ENCODE assay signal across 10 mouse cellular contexts in the genomic region with DNA sequence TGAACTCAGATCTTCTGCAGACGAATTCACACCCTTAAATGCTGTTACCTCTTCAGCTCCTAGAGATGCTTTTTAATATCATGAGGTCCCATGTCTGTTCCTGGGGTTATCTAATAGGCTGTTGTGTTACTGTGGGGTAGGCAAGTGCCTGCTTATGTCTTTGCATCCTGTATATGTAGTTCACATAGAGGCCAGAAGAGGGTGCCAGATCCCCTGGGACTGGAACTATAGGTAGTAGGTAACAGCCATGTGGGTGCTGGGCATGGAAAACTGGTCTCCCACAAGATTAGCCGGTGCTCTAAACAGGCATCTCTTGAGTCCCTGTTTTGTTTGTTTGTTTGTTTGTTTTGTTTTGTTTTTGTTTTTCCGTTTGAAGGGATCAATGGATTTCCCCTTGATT. TPM values are rescaled to one million over a fixed set of nuclear protein-coding genes. Genes with fewer than 3 reads are reported as not detected.
DNase-seq lines count a peak whose midpoint lies in the region; ATAC-seq lines count a peak whose summit lies in the region.
"Had no signal": no experiment of that assay in that cellular context is flagged by ENCODE, and none has a peak within 500 bp of the region (broad histone marks: within the 10 kb centered on the region; RNA-seq: fewer than 3 reads in every experiment).

No protein-coding gene starts in this region.

- H3K27ac ChIP-seq in midbrain, embryonic 14.5 days (replicated peaks; ENCODE audit: low read depth, low read length), result no peak overlapping the region
- no peak overlapping the region for H3K27ac ChIP-seq in midbrain, embryonic 16.5 days (ENCODE audit: low read length)
- H3K27ac ChIP-seq: hindbrain, embryonic 15.5 days had no signal

- no peak for ATAC-seq in midbrain, embryonic 14.5 days (ENCODE audit: low FRiP score, low TSS enrichment)
- no peak for ATAC-seq in midbrain, embryonic 16.5 days

- H3K36me3 ChIP-seq in midbrain, embryonic 14.5 days (ENCODE audit: control insufficient read depth, insufficient read depth, low read length), result no peaks in the 10 kb centered on the region
- no peaks in the 10 kb centered on the region for H3K36me3 ChIP-seq in midbrain, embryonic 16.5 days (ENCODE audit: control insufficient read depth, insufficient read depth, low read length)
- H3K36me3 ChIP-seq: hindbrain, embryonic 15.5 days had no signal

- H3K9ac ChIP-seq in midbrain, embryonic 14.5 days (replicated peaks; ENCODE audit: low read length), result no peak overlapping the region
- no peak overlapping the region for H3K9ac ChIP-seq in midbrain, embryonic 16.5 days (ENCODE audit: low read depth, low read length)
- H3K9ac ChIP-seq: hindbrain, embryonic 15.5 days had no signal

- DNase-seq in adrenal gland, postnatal 14 days, result peak; percentile 41
- no peak for DNase-seq in adrenal gland, postnatal 25 days
- DNase-seq in midbrain, embryonic 14.5 days, result peak; percentile 17
- peak; percentile 11 for DNase-seq in embryo, embryonic 11.5 days (ENCODE audit: low read depth, low spot score)
- peak; percentile 69 for DNase-seq in naive thymus-derived CD4-positive, alpha-beta T cell, adult 2 months (ENCODE audit: low read depth)
- no peak for DNase-seq in neural tube, embryonic 10.5 days (ENCODE audit: extremely low spot score, low spot score)
- DNase-seq in heart, adult 8-10 months (ENCODE audit: low spot score), result no peak

- no peaks in the 10 kb centered on the region for H3K27me3 ChIP-seq in midbrain, embryonic 14.5 days (ENCODE audit: control insufficient read depth, insufficient read depth, low read length)
- H3K27me3 ChIP-seq in midbrain, embryonic 16.5 days (ENCODE audit: control insufficient read depth, insufficient read depth, low read depth, low read length), result no peaks in the 10 kb centered on the region
- H3K27me3 ChIP-seq: hindbrain, embryonic 15.5 days had no signal

- no peak overlapping the region for H3K4me2 ChIP-seq in midbrain, embryonic 14.5 days (ENCODE audit: low read length)
- H3K4me2 ChIP-seq in midbrain, embryonic 16.5 days (ENCODE audit: low read length), result no peak overlapping the region
- H3K4me2 ChIP-seq: hindbrain, embryonic 15.5 days had no signal

- 50% methylated on average over 3 of the region's 3 CpGs for WGBS in midbrain, embryonic 14.5 days
- 53% methylated on average over 3 of the region's 3 CpGs for WGBS in midbrain, embryonic 16.5 days

- H3K9me3 ChIP-seq in midbrain, embryonic 14.5 days (ENCODE audit: control insufficient read depth, low read length), result no peaks in the 10 kb centered on the region
- no peaks in the 10 kb centered on the region for H3K9me3 ChIP-seq in midbrain, embryonic 16.5 days (replicated peaks; ENCODE audit: control insufficient read depth, low read length, poor library complexity, severe bottlenecking)

- H3K4me3 ChIP-seq in midbrain, embryonic 14.5 days (replicated peaks; ENCODE audit: low read depth, low read length), result no peak overlapping the region
- no peak overlapping the region for H3K4me3 ChIP-seq in midbrain, embryonic 16.5 days (ENCODE audit: low read depth, low read length)
- H3K4me3 ChIP-seq: hindbrain, embryonic 15.5 days; myocyte had no signal

- H3K4me1 ChIP-seq in midbrain, embryonic 14.5 days (ENCODE audit: control insufficient read depth, insufficient read depth, low read length), result no peaks in the 10 kb centered on the region
- H3K4me1 ChIP-seq in midbrain, embryonic 16.5 days (ENCODE audit: control insufficient read depth, insufficient read depth, low read length), result no peaks in the 10 kb centered on the region
- H3K4me1 ChIP-seq: hindbrain, embryonic 15.5 days had no signal

RNA-seq across cellular contexts. Expression of a gene that starts 15.8 kb away (rescaled TPM):
- total RNA-seq in adrenal gland, postnatal 14 days (2021), result 4.2 and 8.2 TPM in 2 replicates
- total RNA-seq in adrenal gland, postnatal 25 days (2021), result 0.81 and 2.0 TPM in 2 replicates
- polyA plus RNA-seq in midbrain, embryonic 14.5 days (2014; fragmentation: Nextera tagmentation; extraction: Ambion mirVana), result 1.4 TPM in 1 of 2 replicates, not detected in the other
- 0.48 and 1.1 TPM in 2 replicates for polyA plus RNA-seq in midbrain, embryonic 16.5 days (2015; fragmentation: Nextera tagmentation; extraction: Ambion mirVana)
- 1 to 10 TPM; 1.7 to 4.2 (median 3.2) TPM for total RNA-seq in heart, adult 8-10 months (2022)

RNA-seq across cellular contexts. Expression of a gene that starts 40.7 kb away (rescaled TPM):
- 0.53 and 0.96 TPM in 2 replicates for total RNA-seq in adrenal gland, postnatal 14 days (2021)
- 2.4 TPM in 1 of 2 replicates, not detected in the other for total RNA-seq in adrenal gland, postnatal 25 days (2021)
- polyA plus RNA-seq in midbrain, embryonic 14.5 days (2014; fragmentation: Nextera tagmentation; extraction: Ambion mirVana), result 1.5 and 3.2 TPM in 2 replicates
- polyA plus RNA-seq in midbrain, embryonic 16.5 days (2015; fragmentation: Nextera tagmentation; extraction: Ambion mirVana), result 6.9 and 7.8 TPM in 2 replicates
- 1 to 10 TPM in 1 of 4 experiments, under 1 TPM in 3; 0.38 to 2.8 (median 0.68) TPM for total RNA-seq in heart, adult 8-10 months (2022)

RNA-seq across cellular contexts. Expression of a gene that starts 41.7 kb away (rescaled TPM):
- total RNA-seq in adrenal gland, postnatal 14 days (2021), result 1.8 and 3.3 TPM in 2 replicates
- total RNA-seq in adrenal gland, postnatal 25 days (2021), result 2.2 and 2.6 TPM in 2 replicates
- polyA plus RNA-seq in midbrain, embryonic 14.5 days (2014; fragmentation: Nextera tagmentation; extraction: Ambion mirVana), result 0.75 TPM in 1 of 2 replicates, not detected in the other
- 1.1 and 1.2 TPM in 2 replicates for polyA plus RNA-seq in midbrain, embryonic 16.5 days (2015; fragmentation: Nextera tagmentation; extraction: Ambion mirVana)
- 1 to 10 TPM; 2.6 to 4.5 (median 3.2) TPM for total RNA-seq in heart, adult 8-10 months (2022)

RNA-seq across cellular contexts. Expression of a gene that starts 49.0 kb away (rescaled TPM):
- total RNA-seq in adrenal gland, postnatal 14 days (2021), result 5.3 and 5.6 TPM in 2 replicates
- total RNA-seq in adrenal gland, postnatal 25 days (2021), result 3.7 and 4.9 TPM in 2 replicates
- 10.0 and 10.7 TPM in 2 replicates for polyA plus RNA-seq in midbrain, embryonic 14.5 days (2014; fragmentation: Nextera tagmentation; extraction: Ambion mirVana)
- polyA plus RNA-seq in midbrain, embryonic 16.5 days (2015; fragmentation: Nextera tagmentation; extraction: Ambion mirVana), result 12.7 and 13.6 TPM in 2 replicates
- total RNA-seq in heart, adult 8-10 months (2022), result 1 to 10 TPM; 2.5 to 3.6 (median 3.4) TPM

RNA-seq across cellular contexts. Expression of a gene that starts 57.8 kb away (rescaled TPM):
- total RNA-seq in adrenal gland, postnatal 14 days (2021), result 27.0 and 28.1 TPM in 2 replicates
- 12.2 and 20.5 TPM in 2 replicates for total RNA-seq in adrenal gland, postnatal 25 days (2021)
- polyA plus RNA-seq in midbrain, embryonic 14.5 days (2014; fragmentation: Nextera tagmentation; extraction: Ambion mirVana), result 2.5 and 4.4 TPM in 2 replicates
- 5.1 and 5.3 TPM in 2 replicates for polyA plus RNA-seq in midbrain, embryonic 16.5 days (2015; fragmentation: Nextera tagmentation; extraction: Ambion mirVana)
- total RNA-seq in heart, adult 8-10 months (2022), result 10 to 100 TPM in 3 of 4 experiments, 1 to 10 TPM in 1; 5.9 to 22.0 (median 17.3) TPM

Comparison
In these comparisons a context has a peak if more than half of its experiments do, and no peak if none do; other contexts are left out.
1. DNase-seq: peak in adrenal gland, postnatal 14 days (single experiment), midbrain, embryonic 14.5 days (single experiment), embryo, embryonic 11.5 days (single experiment) and naive thymus-derived CD4-positive, alpha-beta T cell, adult 2 months (single experiment); none in adrenal gland, postnatal 25 days (single experiment), neural tube, embryonic 10.5 days (single experiment) and heart, adult 8-10 months (single experiment).